Mouse (Mus musculus) midbrain, embryonic 15.5 days (tissue): Measurements from ENCODE around the gene Rassf6. TPM values are rescaled to one million over a fixed set of nuclear protein-coding genes. Genes with fewer than 3 reads are reported as not detected.

Source experiments
- ATAC-seq: fragments of 200-750 bp; cut with Nextera tagmentation; replicated peaks from 2 replicates; pipeline ENCODE4 v1.8.0; 2017; ENCODE audit warnings: moderate TSS enrichment
- H3K27ac ChIP-seq: fragments of 300-500 bp; sonication (generic); 2 replicates; pipeline ENCODE4 v1.5.1; 2015; ENCODE audit warnings: mild to moderate bottlenecking, inconsistent platforms
- H3K27me3 ChIP-seq: fragments of 300-500 bp; sonication (generic); replicated peaks from 2 replicates; pipeline ENCODE4 v1.6.1; 2015; ENCODE audit warnings: inconsistent platforms
- H3K36me3 ChIP-seq: fragments of 300-500 bp; sonication (generic); replicated peaks from 2 replicates; pipeline ENCODE4 v1.6.1; 2015; ENCODE audit warnings: inconsistent platforms
- H3K4me1 ChIP-seq: fragments of 300-500 bp; sonication (generic); 2 replicates; pipeline ENCODE4 v1.6.1; 2015; ENCODE audit warnings: inconsistent platforms
- H3K4me2 ChIP-seq: fragments of 300-500 bp; sonication (generic); 2 replicates; pipeline ENCODE4 v1.6.1; 2015; ENCODE audit warnings: inconsistent platforms, mild to moderate bottlenecking, moderate library complexity
- H3K4me3 ChIP-seq: fragments of 300-500 bp; sonication (generic); 2 replicates; pipeline ENCODE4 v1.5.1; 2015; ENCODE audit warnings: mild to moderate bottlenecking, inconsistent platforms
- H3K9ac ChIP-seq: fragments of 300-500 bp; sonication (generic); 2 replicates; pipeline ENCODE4 v1.6.1; 2015; ENCODE audit warnings: mild to moderate bottlenecking, inconsistent platforms
- H3K9me3 ChIP-seq: fragments of 300-500 bp; sonication (generic); 2 replicates; pipeline ENCODE4 v1.6.1; 2016; ENCODE audit warnings: inconsistent platforms
- WGBS: fragments of 180-500 bp; shearing (Covaris S2); methylation state at CpG from one replicate; pipeline ENCODE4 v1.1.7; 2015; ENCODE audit warnings: mixed read lengths; 5-methylcytosine and 5-hydroxymethylcytosine counted together
- polyA plus RNA-seq: library from polyadenylated mRNA; unstranded; fragments of >200 nt; fragmentation: Nextera tagmentation; extraction: Ambion mirVana; gene quantifications from 2 replicates; pipeline ENCODE4 v1.2.1, GENCODE M21; 2015

The Rassf6 gene
- polyA plus RNA-seq, 1 experiment from 2014 or later: 1.4 TPM

DNA sequence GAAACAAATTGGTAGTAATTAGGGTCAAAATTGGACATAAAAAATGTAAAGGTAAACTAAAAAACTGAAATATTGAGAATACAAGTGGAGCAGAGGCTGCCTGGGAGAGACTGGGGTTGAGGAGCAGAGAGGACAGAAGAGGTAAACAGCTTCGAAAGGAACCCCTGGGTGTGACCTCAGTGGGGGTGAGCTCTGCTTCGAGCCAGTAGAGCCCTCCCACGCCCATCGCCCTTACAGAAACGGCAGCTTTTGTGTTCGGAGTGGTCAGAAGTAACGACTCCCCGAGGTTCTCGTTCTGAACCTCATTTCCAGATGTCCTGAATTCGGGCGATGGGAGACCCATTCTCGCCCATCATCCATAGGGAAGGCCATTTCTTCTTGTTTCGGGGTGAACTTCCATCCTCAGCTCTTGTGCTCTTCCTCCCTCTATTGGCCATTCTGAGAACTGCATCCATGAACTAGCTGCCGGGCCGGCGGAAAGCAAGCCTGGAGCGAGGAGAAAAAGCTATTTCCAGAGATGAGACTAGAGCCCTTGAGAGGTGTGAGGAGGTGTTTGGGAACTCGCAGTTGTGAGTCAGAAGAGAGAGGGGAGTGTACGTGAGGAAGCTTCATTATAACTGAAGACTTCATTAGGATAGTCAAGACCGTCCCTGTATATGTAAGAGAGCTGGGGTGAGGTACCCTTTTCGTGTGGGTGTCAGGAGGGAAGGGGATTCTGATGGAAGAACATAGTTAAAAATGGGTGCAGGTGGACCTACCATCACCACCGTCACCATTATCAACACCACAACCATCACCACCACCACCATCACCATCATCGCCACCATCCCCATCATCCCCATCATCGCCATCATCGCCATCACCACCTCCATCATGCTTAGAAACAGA lies 51.5 kb downstream of the Rassf6 start:
- ATAC-seq: peak; percentile 87
- 25% methylated on average over 25 of the region's 25 CpGs for WGBS

GRCm38 (mm10) chr5:90588104-90588503 lies 52.4 kb downstream of the Rassf6 start:
- Histone ChIP-seq H3K9me3 (no peaks in the 10 kb centered on the region), H3K4me1 (no peaks in the 10 kb centered on the region), H3K36me3 (no peaks in the 10 kb centered on the region), H3K4me3 (no peak overlapping the region), H3K27ac (no peak overlapping the region), H3K4me2 (no peak overlapping the region), H3K27me3 (no peaks in the 10 kb centered on the region), H3K9ac (no peak overlapping the region)
- WGBS: 95% methylated on average over 5 of the region's 5 CpGs
- no peak for ATAC-seq

More for the DNA sequence above, 51.5 kb downstream of the Rassf6 start:
- H3K27ac ChIP-seq: no peak overlapping the region
- H3K27me3 ChIP-seq: no peaks in the 10 kb centered on the region
- H3K4me1 ChIP-seq: no peaks in the 10 kb centered on the region
- H3K4me3 ChIP-seq: peak overlapping the region; percentile 41
- H3K9me3 ChIP-seq: no peaks in the 10 kb centered on the region
- no peaks in the 10 kb centered on the region for H3K36me3 ChIP-seq
- H3K4me2 ChIP-seq: peak overlapping the region; percentile 64
- H3K9ac ChIP-seq: peak overlapping the region; percentile 31; the same call in 1 of the 2 replicates

DNA sequence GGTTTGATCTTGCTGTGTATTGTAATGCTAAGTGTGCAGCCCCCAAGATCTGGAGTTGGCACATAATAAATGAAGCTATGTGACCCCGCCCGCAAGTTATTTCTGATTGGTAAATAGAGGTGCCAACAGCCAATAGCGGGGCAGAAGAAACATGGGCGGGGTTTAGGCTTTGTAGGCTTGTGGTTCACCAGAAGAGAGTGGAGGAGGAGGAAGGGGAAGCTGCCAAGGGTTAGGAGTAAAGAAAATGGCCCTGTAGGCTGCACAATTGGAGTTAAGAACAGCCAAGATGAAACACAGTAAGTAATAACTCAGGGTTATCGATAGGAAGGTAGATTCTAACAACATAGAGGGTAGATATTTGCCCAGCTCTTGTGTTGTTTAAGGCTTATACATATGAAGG lies 53.9 kb downstream of the Rassf6 start:
- Histone ChIP-seq H3K9me3 (no peaks in the 10 kb centered on the region), H3K4me3 (no peak overlapping the region), H3K4me2 (no peak overlapping the region), H3K9ac (no peak overlapping the region), H3K36me3 (no peaks in the 10 kb centered on the region), H3K27ac (no peak overlapping the region), H3K27me3 (no peaks in the 10 kb centered on the region), H3K4me1 (no peaks in the 10 kb centered on the region)
- ATAC-seq: no peak
- WGBS: 77% methylated on average over 5 of the region's 5 CpGs

DNA sequence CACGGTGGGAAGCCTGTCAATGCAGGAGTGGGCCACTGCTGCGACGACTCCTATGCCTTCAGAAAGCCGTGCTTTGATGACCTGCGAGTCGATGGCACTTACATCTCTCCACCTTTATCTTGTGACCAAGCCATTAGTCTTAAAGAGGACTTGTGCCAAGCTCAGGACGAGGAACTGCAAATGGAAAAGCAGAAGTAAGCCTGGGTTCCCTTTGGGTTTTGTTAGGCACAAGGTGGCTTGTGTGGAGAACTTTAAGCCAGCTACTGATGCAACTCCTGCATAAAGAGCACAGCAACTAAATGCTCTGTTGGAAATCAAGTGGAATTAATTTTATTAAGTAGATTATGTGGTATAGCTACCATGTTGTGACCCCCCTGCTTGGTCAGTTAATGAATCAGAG lies 55.7 kb downstream of the Rassf6 start:
- H3K9me3 ChIP-seq: no peaks in the 10 kb centered on the region
- H3K4me2 ChIP-seq: no peak overlapping the region
- ATAC-seq: no peak
- H3K27me3 ChIP-seq: no peaks in the 10 kb centered on the region
- no peaks in the 10 kb centered on the region for H3K36me3 ChIP-seq
- H3K4me1 ChIP-seq: no peaks in the 10 kb centered on the region
- no peak overlapping the region for H3K4me3 ChIP-seq
- no peak overlapping the region for H3K9ac ChIP-seq
- WGBS: 77% methylated on average over 7 of the region's 7 CpGs
- H3K27ac ChIP-seq: no peak overlapping the region

DNA sequence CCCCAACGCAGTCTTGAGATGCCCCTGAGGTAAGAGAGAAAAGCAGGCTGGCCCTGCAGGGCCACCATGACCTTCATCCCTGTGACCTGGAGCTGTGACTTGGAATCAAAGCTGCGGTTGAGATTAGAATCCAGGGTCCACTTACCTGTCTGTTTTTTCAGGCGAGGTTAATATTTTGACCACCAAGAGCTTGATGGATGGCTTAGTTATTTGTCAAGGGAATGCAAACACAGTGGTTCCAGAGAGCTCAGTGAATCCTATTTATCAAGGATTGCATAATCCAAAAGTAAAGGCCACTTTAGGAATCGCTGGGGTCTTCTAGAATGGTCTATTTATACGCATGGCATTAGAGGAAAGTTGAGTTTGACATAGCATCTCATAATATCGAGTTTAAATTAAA lies 58.3 kb downstream of the Rassf6 start:
- 94% methylated on average over 6 of the region's 6 CpGs for WGBS

GRCm38 (mm10) chr5:90579556-90579955 lies 60.9 kb downstream of the Rassf6 start:
- Histone ChIP-seq H3K9me3 (no peaks in the 10 kb centered on the region), H3K4me2 (no peak overlapping the region), H3K36me3 (no peaks in the 10 kb centered on the region), H3K9ac (no peak overlapping the region), H3K4me3 (no peak overlapping the region), H3K27ac (no peak overlapping the region), H3K27me3 (no peaks in the 10 kb centered on the region), H3K4me1 (no peaks in the 10 kb centered on the region)
- WGBS: 90% methylated on average over 9 of the region's 9 CpGs
- no peak for ATAC-seq

More for the DNA sequence above, 58.3 kb downstream of the Rassf6 start:
- ATAC-seq: no peak
- no peaks in the 10 kb centered on the region for H3K9me3 ChIP-seq
- no peak overlapping the region for H3K4me3 ChIP-seq
- no peak overlapping the region for H3K9ac ChIP-seq
- no peak overlapping the region for H3K27ac ChIP-seq
- H3K27me3 ChIP-seq: no peaks in the 10 kb centered on the region
- no peaks in the 10 kb centered on the region for H3K36me3 ChIP-seq
- no peaks in the 10 kb centered on the region for H3K4me1 ChIP-seq
- H3K4me2 ChIP-seq: no peak overlapping the region

DNA sequence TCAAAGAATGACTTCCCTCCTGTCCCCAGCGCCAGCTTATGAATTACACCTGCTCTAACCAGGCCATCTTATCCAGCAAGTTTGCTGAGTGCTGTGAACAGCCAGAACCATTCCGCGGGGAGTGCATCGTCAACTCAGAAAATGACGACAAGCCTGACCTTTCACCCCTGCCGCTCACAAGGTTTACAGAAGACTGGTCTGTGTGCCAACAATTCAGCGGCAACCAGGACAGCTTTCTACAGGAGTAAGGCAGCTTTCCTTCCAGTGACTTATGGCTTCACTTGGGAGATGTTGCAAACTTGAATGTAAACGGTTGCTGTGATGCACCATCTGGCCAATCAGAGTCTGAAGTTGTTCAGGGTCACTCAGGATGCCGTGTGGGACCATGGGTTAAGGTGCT lies 62.7 kb downstream of the Rassf6 start:
- no peak for ATAC-seq
- Histone ChIP-seq H3K27me3 (no peaks in the 10 kb centered on the region), H3K4me1 (no peaks in the 10 kb centered on the region), H3K9ac (no peak overlapping the region), H3K36me3 (no peaks in the 10 kb centered on the region), H3K9me3 (no peaks in the 10 kb centered on the region), H3K4me3 (no peak overlapping the region), H3K27ac (no peak overlapping the region), H3K4me2 (no peak overlapping the region)
- 86% methylated on average over 9 of the region's 9 CpGs for WGBS

- no peak overlapping the region for H3K4me3 ChIP-seq
- no peak overlapping the region for H3K4me2 ChIP-seq
- no peak overlapping the region for H3K9ac ChIP-seq
- WGBS: 42% methylated on average over 3 of the region's 3 CpGs
- no peaks in the 10 kb centered on the region for H3K9me3 ChIP-seq
- no peaks in the 10 kb centered on the region for H3K36me3 ChIP-seq
- ATAC-seq: no peak
- H3K27ac ChIP-seq: no peak overlapping the region
- H3K4me1 ChIP-seq: no peaks in the 10 kb centered on the region
- no peaks in the 10 kb centered on the region for H3K27me3 ChIP-seq
Observed at GRCm38 (mm10) chr5:90571216-90571615, 69.2 kb downstream of the Rassf6 start.

- Histone ChIP-seq H3K4me2 (no peak overlapping the region), H3K4me1 (no peaks in the 10 kb centered on the region), H3K4me3 (no peak overlapping the region), H3K36me3 (no peaks in the 10 kb centered on the region), H3K27me3 (no peaks in the 10 kb centered on the region), H3K27ac (no peak overlapping the region), H3K9ac (no peak overlapping the region), H3K9me3 (no peaks in the 10 kb centered on the region)
- no peak for ATAC-seq
Observed at GRCm38 (mm10) chr5:90568338-90568737, 72.1 kb downstream of the Rassf6 start.

DNA sequence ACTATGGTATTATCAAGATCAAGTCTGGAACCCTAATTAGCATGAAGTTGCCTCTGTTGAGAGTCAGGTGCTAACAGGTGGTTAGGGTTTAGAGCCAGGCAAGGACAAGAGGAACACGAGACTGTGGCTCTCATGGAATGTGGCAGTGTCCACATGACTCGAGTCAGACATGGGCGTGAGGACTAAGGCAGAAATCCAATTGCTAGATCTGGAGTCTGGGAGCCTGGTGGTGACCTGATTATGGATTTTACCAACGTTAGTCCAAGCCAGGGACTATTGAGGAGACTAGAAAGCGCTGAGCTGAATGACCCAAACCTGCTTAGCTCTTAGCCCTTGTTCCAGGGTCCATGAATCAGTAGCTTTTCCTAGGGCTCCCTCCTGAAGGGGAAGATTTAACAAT lies 72.7 kb downstream of the Rassf6 start:
- WGBS: 83% methylated on average over 5 of the region's 5 CpGs
- ATAC-seq: no peak
- Histone ChIP-seq H3K27me3 (no peaks in the 10 kb centered on the region), H3K9me3 (no peaks in the 10 kb centered on the region), H3K27ac (no peak overlapping the region), H3K4me3 (no peak overlapping the region), H3K9ac (no peak overlapping the region), H3K4me2 (no peak overlapping the region), H3K4me1 (no peaks in the 10 kb centered on the region), H3K36me3 (no peaks in the 10 kb centered on the region)

- ATAC-seq: no peak
- no peak overlapping the region for H3K4me2 ChIP-seq
- 84% methylated on average over 6 of the region's 6 CpGs for WGBS
- no peak overlapping the region for H3K9ac ChIP-seq
- H3K27me3 ChIP-seq: no peaks in the 10 kb centered on the region
- no peak overlapping the region for H3K27ac ChIP-seq
- H3K9me3 ChIP-seq: no peaks in the 10 kb centered on the region
- H3K4me1 ChIP-seq: no peaks in the 10 kb centered on the region
- no peak overlapping the region for H3K4me3 ChIP-seq
- no peaks in the 10 kb centered on the region for H3K36me3 ChIP-seq
Observed at GRCm38 (mm10) chr5:90565205-90565604, 75.3 kb downstream of the Rassf6 start.

- H3K4me3 ChIP-seq: no peak overlapping the region
- no peaks in the 10 kb centered on the region for H3K27me3 ChIP-seq
- H3K9me3 ChIP-seq: no peaks in the 10 kb centered on the region
- H3K4me2 ChIP-seq: no peak overlapping the region
- no peak overlapping the region for H3K9ac ChIP-seq
- ATAC-seq: no peak
- no peaks in the 10 kb centered on the region for H3K4me1 ChIP-seq
- no peaks in the 10 kb centered on the region for H3K36me3 ChIP-seq
- H3K27ac ChIP-seq: no peak overlapping the region
- WGBS: 90% methylated on average over 4 of the region's 4 CpGs
Observed at GRCm38 (mm10) chr5:90564161-90564560, 76.3 kb downstream of the Rassf6 start.

GRCm38 (mm10) chr5:90562880-90563279 lies 77.6 kb downstream of the Rassf6 start:
- ATAC-seq: no peak
- 88% methylated on average over 4 of the region's 4 CpGs for WGBS
- no peaks in the 10 kb centered on the region for H3K9me3 ChIP-seq

More at GRCm38 (mm10) chr5:90562880-90563279, 77.6 kb downstream of the Rassf6 start:
- no peaks in the 10 kb centered on the region for H3K4me1 ChIP-seq
- H3K27ac ChIP-seq: no peak overlapping the region
- H3K4me3 ChIP-seq: no peak overlapping the region
- no peak overlapping the region for H3K9ac ChIP-seq
- H3K36me3 ChIP-seq: no peaks in the 10 kb centered on the region
- H3K4me2 ChIP-seq: no peak overlapping the region
- H3K27me3 ChIP-seq: no peaks in the 10 kb centered on the region
